Mouse (Mus musculus) embryonic facial prominence, embryonic 13.5 days (tissue): ENCODE measurements around the gene Ppara. TPM values are rescaled to one million over a fixed set of nuclear protein-coding genes. Genes with fewer than 3 reads are reported as not detected.

Experiments
- ATAC-seq: fragments of 200-750 bp; cut with Nextera tagmentation; 2 replicates; pipeline ENCODE4 v1.8.0; 2017; ENCODE audit warnings: low read depth; ENCODE audit not compliant: insufficient number of reproducible peaks, insufficient read depth, low FRiP score, low TSS enrichment
- H3K27ac ChIP-seq: fragments of 300-500 bp; sonication (generic); 2 replicates; pipeline ENCODE4 v1.5.1; 2015; ENCODE audit warnings: moderate library complexity, mild to moderate bottlenecking, inconsistent platforms
- H3K27me3 ChIP-seq: fragments of 300-500 bp; sonication (generic); 2 replicates; pipeline ENCODE4 v1.6.1; 2015; ENCODE audit warnings: mild to moderate bottlenecking, inconsistent platforms
- H3K36me3 ChIP-seq: fragments of 300-500 bp; sonication (generic); 2 replicates; pipeline ENCODE4 v1.6.1; 2015; ENCODE audit warnings: mild to moderate bottlenecking, inconsistent platforms
- H3K4me1 ChIP-seq: fragments of 300-500 bp; sonication (generic); 2 replicates; pipeline ENCODE4 v1.6.1; 2015; ENCODE audit warnings: inconsistent platforms
- H3K4me2 ChIP-seq: fragments of 300-500 bp; sonication (generic); 2 replicates; pipeline ENCODE4 v1.6.1; 2015; ENCODE audit warnings: moderate library complexity, mild to moderate bottlenecking, inconsistent platforms
- H3K4me3 ChIP-seq: fragments of 300-500 bp; sonication (generic); 2 replicates; pipeline ENCODE4 v1.5.1; 2015; ENCODE audit warnings: mild to moderate bottlenecking, inconsistent platforms
- H3K9ac ChIP-seq: fragments of 300-500 bp; sonication (generic); 2 replicates; pipeline ENCODE4 v1.6.1; 2015; ENCODE audit warnings: mild to moderate bottlenecking, inconsistent platforms
- H3K9me3 ChIP-seq: fragments of 300-500 bp; sonication (generic); 2 replicates; pipeline ENCODE4 v1.6.1; 2016; ENCODE audit warnings: inconsistent platforms
- WGBS: fragments of 180-500 bp; shearing (Covaris S2); methylation state at CpG from one replicate; pipeline ENCODE4 v1.1.7; 2015; ENCODE audit warnings: mixed read lengths; 5-methylcytosine and 5-hydroxymethylcytosine counted together
- polyA plus RNA-seq: library from polyadenylated mRNA; unstranded; fragments of >200 nt; fragmentation: Nextera tagmentation; extraction: Ambion mirVana; gene quantifications from 2 replicates; pipeline ENCODE4 v1.2.1, GENCODE M21; 2015

Gene Ppara
- polyA plus RNA-seq, 1 experiment from 2014 or later: 2.8 TPM

DNA sequence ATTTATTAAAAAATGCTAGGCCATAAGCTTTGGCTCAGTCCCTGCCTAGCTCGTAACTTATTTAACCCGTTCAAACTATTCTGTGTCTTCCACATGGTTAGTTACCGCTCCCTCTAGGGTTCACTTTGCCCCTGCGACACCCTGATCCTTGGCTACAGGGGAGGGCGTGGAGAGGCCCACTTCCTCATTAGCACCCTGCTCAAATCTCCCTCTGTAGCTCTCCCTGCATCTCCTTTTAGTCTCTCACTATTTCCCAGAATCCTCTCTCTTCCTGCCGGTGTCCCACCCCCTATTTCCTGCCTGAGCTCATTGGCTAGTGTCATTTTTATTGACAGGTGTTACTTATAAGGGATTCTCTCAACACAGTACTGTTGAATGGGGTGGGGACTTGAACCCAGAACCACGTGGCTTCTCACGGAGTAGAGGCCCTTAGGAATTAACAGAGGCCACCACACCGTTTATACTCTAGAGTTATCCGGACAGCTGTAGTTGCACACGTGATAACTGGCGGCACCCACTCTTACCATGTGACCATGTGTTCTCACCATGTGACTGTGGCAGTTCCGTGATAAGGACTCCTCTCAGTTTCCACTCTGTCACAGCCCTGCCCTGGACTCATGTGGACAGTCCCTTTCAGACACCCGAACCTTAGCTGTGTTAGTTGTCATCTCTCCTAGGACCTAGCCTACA, 36.3 kb upstream of the Ppara start:
- Histone ChIP-seq H3K27ac (no peak overlapping the region), H3K36me3 (peaks cover 99% of the 10 kb centered on the region), H3K9me3 (no peaks in the 10 kb centered on the region), H3K4me2 (no peak overlapping the region), H3K9ac (no peak overlapping the region), H3K4me1 (peaks cover 3% of the 10 kb centered on the region; the same call in 1 of the 2 replicates), H3K4me3 (no peak overlapping the region), H3K27me3 (no peaks in the 10 kb centered on the region)
- no peak; the same call in 1 of the 2 replicates for ATAC-seq
- 90% methylated on average over 14 of the region's 14 CpGs for WGBS

- no peak overlapping the region for H3K4me2 ChIP-seq
- 87% methylated on average over 5 of the region's 5 CpGs for WGBS
- no peak for ATAC-seq
- H3K27ac ChIP-seq: no peak overlapping the region; the same call in 1 of the 2 replicates
- H3K9me3 ChIP-seq: no peaks in the 10 kb centered on the region
- peaks cover 3% of the 10 kb centered on the region; the same call in 1 of the 2 replicates for H3K4me1 ChIP-seq
- H3K36me3 ChIP-seq: peaks cover 99% of the 10 kb centered on the region
- H3K4me3 ChIP-seq: no peak overlapping the region
- H3K9ac ChIP-seq: no peak overlapping the region
- no peaks in the 10 kb centered on the region for H3K27me3 ChIP-seq
Measured at GRCm38 (mm10) chr15:85699452-85699851, 35.3 kb upstream of the Ppara start.

- Histone ChIP-seq H3K4me1 (peaks cover 3% of the 10 kb centered on the region; the same call in 1 of the 2 replicates), H3K36me3 (peaks cover 99% of the 10 kb centered on the region), H3K4me3 (no peak overlapping the region), H3K4me2 (no peak overlapping the region), H3K9me3 (no peaks in the 10 kb centered on the region), H3K27ac (no peak overlapping the region; the same call in 1 of the 2 replicates), H3K27me3 (no peaks in the 10 kb centered on the region), H3K9ac (no peak overlapping the region)
- no peak for ATAC-seq
- 96% methylated on average over 13 of the region's 13 CpGs for WGBS
Measured at GRCm38 (mm10) chr15:85699862-85700501, 34.8 kb upstream of the Ppara start.

DNA sequence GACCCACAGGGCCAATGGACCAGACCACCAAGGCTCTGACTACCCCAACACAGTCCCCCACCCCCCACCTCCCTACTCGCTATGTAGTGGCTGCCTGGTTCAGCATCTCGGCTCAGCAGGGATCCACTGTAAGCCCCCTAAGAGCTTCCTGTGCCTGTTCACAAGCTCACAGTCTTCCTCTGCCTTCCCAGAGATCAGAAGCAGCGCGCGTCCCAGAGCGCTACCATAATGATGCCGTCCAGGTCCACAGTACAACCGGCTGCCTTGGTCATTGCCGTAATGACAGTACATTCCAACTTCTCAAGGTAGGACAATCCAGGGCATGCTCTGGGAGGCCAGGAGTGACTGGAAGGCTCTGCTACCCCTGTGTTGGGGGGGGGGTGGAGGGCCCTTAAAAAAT, 34.1 kb upstream of the Ppara start:
- no peak overlapping the region for H3K9ac ChIP-seq
- H3K36me3 ChIP-seq: peaks cover 99% of the 10 kb centered on the region
- no peaks in the 10 kb centered on the region for H3K9me3 ChIP-seq
- no peaks in the 10 kb centered on the region for H3K27me3 ChIP-seq
- H3K27ac ChIP-seq: no peak overlapping the region
- H3K4me3 ChIP-seq: no peak overlapping the region
- 79% methylated on average over 9 of the region's 9 CpGs for WGBS
- H3K4me1 ChIP-seq: peaks cover 3% of the 10 kb centered on the region; the same call in 1 of the 2 replicates
- no peak for ATAC-seq
- H3K4me2 ChIP-seq: no peak overlapping the region

DNA sequence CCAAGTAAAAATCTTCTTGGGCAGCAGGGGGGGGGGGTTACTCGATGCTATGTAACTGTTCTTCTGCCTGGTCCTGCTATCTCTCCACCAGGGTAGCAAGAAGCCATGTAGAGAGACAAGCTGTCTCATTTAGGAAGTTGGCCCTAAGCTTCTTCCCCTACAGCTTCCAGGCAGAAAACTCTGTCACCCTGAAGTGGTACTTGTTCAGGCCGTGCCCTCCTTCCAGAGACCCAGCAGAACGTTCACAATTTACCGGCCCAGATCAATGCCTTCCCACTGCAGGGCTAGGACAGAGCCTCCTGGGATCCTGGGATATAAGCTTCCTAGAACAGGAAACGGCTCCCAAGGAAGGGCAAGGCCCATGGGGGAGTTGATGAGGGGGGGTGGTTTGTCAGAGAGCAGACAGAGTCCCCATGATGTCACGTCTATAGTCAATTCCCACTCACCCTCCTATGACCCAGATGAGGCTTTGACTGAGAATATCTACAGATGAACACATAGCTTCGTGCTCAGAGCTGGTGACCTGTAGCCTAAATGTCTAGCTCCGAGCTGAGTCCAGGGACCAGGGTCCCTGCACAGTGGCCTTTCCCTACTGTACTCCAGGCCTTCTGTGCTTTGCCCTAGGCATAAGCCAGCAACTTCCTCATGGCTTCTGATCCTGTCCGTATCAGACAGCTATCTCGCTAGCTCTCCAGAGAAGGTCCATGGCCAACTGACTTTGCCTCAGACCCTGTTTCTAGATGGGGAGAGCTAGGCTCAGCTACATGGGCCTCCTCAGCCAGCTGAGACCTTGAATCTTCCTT, 33.5 kb upstream of the Ppara start:
- H3K27ac ChIP-seq: no peak overlapping the region
- H3K36me3 ChIP-seq: peaks cover 99% of the 10 kb centered on the region
- no peak overlapping the region for H3K4me3 ChIP-seq
- no peaks in the 10 kb centered on the region for H3K27me3 ChIP-seq
- H3K4me2 ChIP-seq: no peak overlapping the region
- H3K9me3 ChIP-seq: no peaks in the 10 kb centered on the region
- 84% methylated on average over 10 of the region's 10 CpGs for WGBS
- ATAC-seq: no peak
- no peak overlapping the region for H3K9ac ChIP-seq
- peaks cover 3% of the 10 kb centered on the region; the same call in 1 of the 2 replicates for H3K4me1 ChIP-seq

DNA sequence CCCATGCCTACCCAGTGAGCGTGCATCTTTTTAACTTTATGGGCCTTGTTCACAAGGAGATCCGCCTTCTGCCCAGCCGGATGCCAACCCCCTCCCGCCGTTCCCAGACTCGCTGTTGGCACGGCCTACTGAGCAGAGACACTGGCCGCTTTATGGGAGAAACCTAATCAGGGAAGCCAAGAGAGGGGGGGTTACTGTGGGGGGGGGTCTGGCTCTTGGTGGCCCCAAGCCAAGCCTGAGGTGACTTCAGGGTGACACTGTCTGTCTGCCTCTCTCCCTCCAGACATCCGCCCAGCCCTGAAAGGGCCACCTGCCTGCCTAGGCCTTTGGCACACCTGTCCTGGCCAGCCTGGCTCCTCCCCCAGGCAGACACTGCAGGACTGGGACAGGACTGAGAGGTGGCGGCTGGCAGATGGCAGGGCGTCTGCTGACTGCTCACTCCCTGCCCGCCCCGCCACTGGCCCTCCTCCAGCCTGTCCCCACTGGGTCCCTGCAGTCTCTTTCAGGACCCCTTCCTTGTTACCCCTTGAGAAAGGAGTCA, 32.3 kb upstream of the Ppara start:
- H3K9me3 ChIP-seq: no peaks in the 10 kb centered on the region
- H3K4me2 ChIP-seq: no peak overlapping the region
- H3K27me3 ChIP-seq: no peaks in the 10 kb centered on the region
- H3K9ac ChIP-seq: no peak overlapping the region
- no peak overlapping the region for H3K4me3 ChIP-seq
- no peak overlapping the region for H3K27ac ChIP-seq
- no peak for ATAC-seq
- peaks cover 3% of the 10 kb centered on the region; the same call in 1 of the 2 replicates for H3K4me1 ChIP-seq
- 91% methylated on average over 13 of the region's 13 CpGs for WGBS
- peaks cover 100% of the 10 kb centered on the region for H3K36me3 ChIP-seq

DNA sequence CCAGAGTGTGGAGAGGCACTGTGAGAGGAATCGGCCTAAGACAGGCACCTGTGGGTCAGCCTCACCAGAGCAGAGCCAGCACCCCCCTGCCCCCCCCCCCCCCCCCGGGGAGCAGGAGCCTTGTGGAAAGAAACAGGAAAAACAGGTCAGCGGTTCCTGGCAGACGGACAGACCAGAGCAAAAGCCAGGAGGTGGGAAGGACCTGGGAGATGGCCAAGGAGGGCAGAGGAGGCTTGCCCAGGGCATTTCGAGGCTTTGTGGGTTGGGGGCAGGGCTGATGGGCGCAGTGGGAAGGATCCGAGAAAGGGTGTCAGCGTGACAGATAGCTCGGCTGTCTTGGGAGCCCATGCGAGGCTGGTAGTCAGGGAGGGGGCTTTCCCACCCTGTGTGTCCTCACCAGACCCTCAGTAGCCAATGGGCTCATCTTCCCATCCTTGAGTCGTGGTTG, 31.6 kb upstream of the Ppara start:
- no peaks in the 10 kb centered on the region for H3K9me3 ChIP-seq
- no peak for ATAC-seq
- peaks cover 3% of the 10 kb centered on the region; the same call in 1 of the 2 replicates for H3K4me1 ChIP-seq
- no peak overlapping the region for H3K27ac ChIP-seq
- H3K4me3 ChIP-seq: no peak overlapping the region
- peaks cover 94% of the 10 kb centered on the region for H3K36me3 ChIP-seq
- 73% methylated on average over 11 of the region's 11 CpGs for WGBS
- no peak overlapping the region for H3K9ac ChIP-seq
- H3K4me2 ChIP-seq: no peak overlapping the region
- H3K27me3 ChIP-seq: no peaks in the 10 kb centered on the region

DNA sequence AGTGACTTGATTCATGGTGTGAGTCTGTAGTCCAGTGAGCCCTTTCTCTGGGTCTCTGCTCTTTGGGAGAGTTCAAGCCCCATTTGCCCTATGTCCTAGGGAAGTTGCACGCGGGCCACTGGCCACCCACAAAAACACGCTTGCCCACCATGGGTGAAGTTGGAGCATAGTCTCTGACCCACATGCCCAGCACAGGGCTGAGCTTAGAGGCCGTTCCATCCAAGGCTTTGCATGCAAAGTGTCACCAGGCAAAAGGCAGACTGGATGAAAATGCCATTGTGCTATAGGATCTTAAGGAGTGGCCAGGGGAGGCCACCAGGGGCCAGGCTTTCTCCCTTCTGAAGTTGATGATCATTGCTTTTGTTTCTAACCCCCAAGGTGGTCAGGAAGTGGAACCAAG, 30.9 kb upstream of the Ppara start:
- no peak for ATAC-seq

GRCm38 (mm10) chr15:85704341-85705012, 30.3 kb upstream of the Ppara start:
- no peaks in the 10 kb centered on the region for H3K27me3 ChIP-seq
- H3K4me1 ChIP-seq: peaks cover 12% of the 10 kb centered on the region
- whole genome bisulfite sequencing: 82% methylated on average over 8 of the region's 8 CpGs
- ATAC-seq: no peak
- H3K9ac ChIP-seq: no peak overlapping the region
- H3K27ac ChIP-seq: no peak overlapping the region
- no peak overlapping the region for H3K4me3 ChIP-seq
- peaks cover 81% of the 10 kb centered on the region for H3K36me3 ChIP-seq
- no peaks in the 10 kb centered on the region for H3K9me3 ChIP-seq
- H3K4me2 ChIP-seq: no peak overlapping the region

More for the DNA sequence above, 30.9 kb upstream of the Ppara start:
- Histone ChIP-seq H3K4me2 (no peak overlapping the region), H3K27me3 (no peaks in the 10 kb centered on the region), H3K4me3 (no peak overlapping the region), H3K36me3 (peaks cover 88% of the 10 kb centered on the region), H3K27ac (no peak overlapping the region), H3K4me1 (peaks cover 6% of the 10 kb centered on the region), H3K9ac (no peak overlapping the region), H3K9me3 (no peaks in the 10 kb centered on the region)
- WGBS: 92% methylated on average over 4 of the region's 4 CpGs

GRCm38 (mm10) chr15:85705013-85705528, 29.7 kb upstream of the Ppara start:
- no peak overlapping the region for H3K9ac ChIP-seq
- no peak for ATAC-seq
- peaks cover 76% of the 10 kb centered on the region for H3K36me3 ChIP-seq
- H3K27ac ChIP-seq: no peak overlapping the region
- peaks cover 17% of the 10 kb centered on the region for H3K4me1 ChIP-seq
- WGBS: 81% methylated on average over 9 of the region's 9 CpGs
- H3K9me3 ChIP-seq: no peaks in the 10 kb centered on the region
- H3K27me3 ChIP-seq: no peaks in the 10 kb centered on the region
- no peak overlapping the region for H3K4me3 ChIP-seq
- H3K4me2 ChIP-seq: no peak overlapping the region
